Mouse (Mus musculus) neutrophil, adult 5-6 weeks (primary cell): Measurements from ENCODE around the gene Rflnb. TPM values are rescaled to one million over a fixed set of nuclear protein-coding genes. Genes with fewer than 3 reads are reported as not detected.
"Not testable (repeated sequence)": the region's sequence is repeated elsewhere in the genome, so short reads cannot be mapped to it uniquely, and the experiment has no call there.

Source experiments
- ATAC-seq: fragments of 151-379, 151-347 bp; 2 replicates; pipeline ENCODE4 v1.8.0; 2017; ENCODE audit warnings: mild to moderate bottlenecking, moderate TSS enrichment; ENCODE audit not compliant: insufficient number of reproducible peaks, poor library complexity, low FRiP score, severe bottlenecking; ENCODE audit errors: extremely low read depth
- total RNA-seq: library from RNA; stranded (forward); fragments of 200-1000 nt; gene quantifications from 2 replicates; pipeline ENCODE4 v1.2.3, GENCODE M21; 2017

Rflnb gene
- total RNA-seq, 1 experiment from 2014 or later: 73.0 TPM

- ATAC-seq: no peak
These were observed 12.5 kb upstream of the Rflnb start for GRCm38 (mm10) chr11:76040106-76040505.

- ATAC-seq: no peak
These were observed 11.9 kb upstream of the Rflnb start for GRCm38 (mm10) chr11:76039271-76040053.

- no peak for ATAC-seq
These were observed 10.2 kb upstream of the Rflnb start for GRCm38 (mm10) chr11:76037581-76038294.

GRCm38 (mm10) chr11:76035182-76035581 is 7.6 kb upstream of the Rflnb start:
- no peak for ATAC-seq

GRCm38 (mm10) chr11:76033836-76034235 is 6.3 kb upstream of the Rflnb start:
- ATAC-seq: peak; percentile 67

GRCm38 (mm10) chr11:76033359-76033758 is 5.8 kb upstream of the Rflnb start:
- peak; percentile 45 for ATAC-seq

GRCm38 (mm10) chr11:76028072-76028465 is 487 bp upstream of the Rflnb start:
- no peak for ATAC-seq

- no peak for ATAC-seq
These were observed 949 bp downstream of the Rflnb start for GRCm38 (mm10) chr11:76026527-76027138.

GRCm38 (mm10) chr11:76025080-76025583 is 2.5 kb downstream of the Rflnb start:
- ATAC-seq: peak; percentile 41

GRCm38 (mm10) chr11:76020916-76021315 is 6.7 kb downstream of the Rflnb start:
- no peak for ATAC-seq

GRCm38 (mm10) chr11:76019879-76020278 is 7.7 kb downstream of the Rflnb start:
- ATAC-seq: no peak

GRCm38 (mm10) chr11:76015814-76016213 is 11.8 kb downstream of the Rflnb start:
- ATAC-seq: no peak

GRCm38 (mm10) chr11:76015251-76015650 is 12.3 kb downstream of the Rflnb start:
- 0 out of 2 replicates have a peak, but pooled peaks have one; percentile 26 for ATAC-seq

GRCm38 (mm10) chr11:76010838-76011624 is 16.6 kb downstream of the Rflnb start:
- ATAC-seq: no peak

GRCm38 (mm10) chr11:76009101-76009500 is 18.5 kb downstream of the Rflnb start:
- ATAC-seq: no peak

GRCm38 (mm10) chr11:76008162-76008561 is 19.4 kb downstream of the Rflnb start:
- no peak for ATAC-seq

- ATAC-seq: not testable (repeated sequence)
These were observed 23.3 kb downstream of the Rflnb start for GRCm38 (mm10) chr11:76004276-76004675.

GRCm38 (mm10) chr11:76001237-76001878 is 26.2 kb downstream of the Rflnb start:
- ATAC-seq: no peak
